Mouse (Mus musculus): ENCODE results near the gene Nme2. TPM values are rescaled to one million over a fixed set of nuclear protein-coding genes. Genes with fewer than 3 reads are reported as not detected.
A peak's percentile ranks its signal among the peaks of the same experiment; 100 is the strongest.

The Nme2 gene
- polyA plus RNA-seq, 1 experiment from 2014 or later, result 395 TPM

DNA sequence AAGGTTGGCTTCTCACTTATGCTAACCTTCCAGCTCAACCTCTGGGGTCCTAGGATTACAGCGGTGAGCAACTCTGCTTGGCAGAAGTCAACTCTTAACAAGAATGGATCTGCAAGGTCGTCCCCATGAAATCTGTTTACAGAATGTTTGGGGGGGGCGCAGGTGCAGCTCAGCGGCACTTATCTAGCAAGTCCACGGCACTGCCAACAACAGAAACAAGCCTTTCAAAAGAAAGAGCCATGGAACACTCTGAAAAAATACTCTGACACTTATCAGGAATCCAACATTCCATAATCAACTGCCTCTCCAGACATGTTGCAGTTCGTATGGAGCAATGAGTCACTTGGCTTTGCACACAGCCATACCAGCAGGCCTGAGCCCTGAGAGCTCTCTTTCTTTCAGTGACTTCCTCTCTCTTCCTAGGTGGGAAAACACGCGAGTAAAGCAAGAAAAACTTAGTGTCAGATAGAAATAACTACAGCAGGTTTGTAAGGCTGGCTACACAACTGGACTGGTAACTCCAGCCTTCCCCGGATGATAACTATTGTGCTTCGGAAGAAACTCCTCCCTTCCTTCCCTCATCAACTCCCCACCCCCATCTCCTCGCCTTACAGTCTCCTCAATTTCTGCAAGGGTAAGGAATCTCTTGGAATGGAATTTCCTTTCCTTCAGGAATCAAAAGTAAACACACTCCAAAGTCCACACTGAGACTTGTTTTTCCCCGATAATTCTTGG, 32.4 kb upstream of the Nme2 start:
- Histone ChIP-seq H3K4me1 (ENCODE audit: control insufficient read depth, insufficient read depth, low read length) (peaks cover 4% of the 10 kb centered on the region; the same call in 1 of the 2 replicates), H3K4me3 (ENCODE audit: low read depth, low read length) (no peak overlapping the region), H3K27ac (replicated peaks; ENCODE audit: low read depth, low read length) (peak overlapping the region; percentile 72), H3K9me3 (ENCODE audit: control insufficient read depth, low read length) (no peaks in the 10 kb centered on the region), H3K36me3 (ENCODE audit: control insufficient read depth, insufficient read depth, low read length) (no peaks in the 10 kb centered on the region), H3K9ac (ENCODE audit: low read depth, low read length) (no peak overlapping the region), H3K4me2 (ENCODE audit: low read depth, low read length) (no peak overlapping the region), H3K27me3 (replicated peaks; ENCODE audit: control insufficient read depth, insufficient read depth, low read length) (no peaks in the 10 kb centered on the region)
- ATAC-seq (ENCODE audit: low read depth), result no peak
- WGBS, result 50% methylated on average over 12 of the region's 12 CpGs
- peak; percentile 32 for DNase-seq (ENCODE audit: low spot score)

- 73% methylated on average over 8 of the region's 8 CpGs for WGBS
- no peak for DNase-seq (ENCODE audit: low spot score)
- Histone ChIP-seq H3K27me3 (replicated peaks; ENCODE audit: control insufficient read depth, insufficient read depth, low read length) (no peaks in the 10 kb centered on the region), H3K9me3 (ENCODE audit: control insufficient read depth, low read length) (no peaks in the 10 kb centered on the region), H3K4me3 (ENCODE audit: low read depth, low read length) (no peak overlapping the region), H3K27ac (replicated peaks; ENCODE audit: low read depth, low read length) (peak overlapping the region; percentile 72), H3K9ac (ENCODE audit: low read depth, low read length) (no peak overlapping the region), H3K4me1 (ENCODE audit: control insufficient read depth, insufficient read depth, low read length) (peaks cover 4% of the 10 kb centered on the region; the same call in 1 of the 2 replicates), H3K4me2 (ENCODE audit: low read depth, low read length) (no peak overlapping the region), H3K36me3 (ENCODE audit: control insufficient read depth, insufficient read depth, low read length) (no peaks in the 10 kb centered on the region)
- ATAC-seq (ENCODE audit: low read depth), result no peak
Measured at GRCm38 (mm10) chr11:93987625-93988327, 31.7 kb upstream of the Nme2 start.

GRCm38 (mm10) chr11:93987026-93987425, 31.0 kb upstream of the Nme2 start:
- H3K9ac ChIP-seq (ENCODE audit: low read depth, low read length), result no peak overlapping the region
- H3K27me3 ChIP-seq (replicated peaks; ENCODE audit: control insufficient read depth, insufficient read depth, low read length), result no peaks in the 10 kb centered on the region
- ATAC-seq (ENCODE audit: low read depth) (no peak), DNase-seq (ENCODE audit: low spot score) (no peak)
- no peak overlapping the region for H3K4me3 ChIP-seq (ENCODE audit: low read depth, low read length)
- peak overlapping the region; percentile 72; the same call in 1 of the 2 replicates for H3K27ac ChIP-seq (replicated peaks; ENCODE audit: low read depth, low read length)
- 76% methylated on average over 4 of the region's 4 CpGs for WGBS
- H3K9me3 ChIP-seq (ENCODE audit: control insufficient read depth, low read length), result no peaks in the 10 kb centered on the region
- no peak overlapping the region for H3K4me2 ChIP-seq (ENCODE audit: low read depth, low read length)
- peaks cover 4% of the 10 kb centered on the region; the same call in 1 of the 2 replicates for H3K4me1 ChIP-seq (ENCODE audit: control insufficient read depth, insufficient read depth, low read length)
- no peaks in the 10 kb centered on the region for H3K36me3 ChIP-seq (ENCODE audit: control insufficient read depth, insufficient read depth, low read length)

DNA sequence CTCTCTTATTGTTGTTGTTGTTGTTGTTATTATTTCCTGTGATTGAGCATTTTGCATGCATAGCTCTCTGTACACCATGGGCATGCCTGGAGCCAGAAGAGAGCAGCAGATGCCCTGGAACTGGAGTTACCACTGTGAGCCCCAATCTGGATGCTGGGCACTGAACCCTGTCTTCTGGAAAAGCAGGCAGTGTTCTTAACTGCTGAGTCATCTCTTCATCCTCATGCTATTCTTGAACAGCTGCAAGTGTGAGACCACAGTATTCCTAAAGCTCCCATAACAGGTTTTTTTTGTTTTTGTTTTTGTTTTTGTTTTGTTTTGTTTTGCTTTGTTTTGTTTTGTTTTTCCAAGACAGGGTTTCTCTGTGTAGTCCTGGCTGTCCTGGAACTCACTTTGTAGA, 30.2 kb upstream of the Nme2 start:
- Histone ChIP-seq H3K27me3 (replicated peaks; ENCODE audit: control insufficient read depth, insufficient read depth, low read length) (no peaks in the 10 kb centered on the region), H3K36me3 (ENCODE audit: control insufficient read depth, insufficient read depth, low read length) (no peaks in the 10 kb centered on the region), H3K9ac (ENCODE audit: low read depth, low read length) (no peak overlapping the region), H3K9me3 (ENCODE audit: control insufficient read depth, low read length) (no peaks in the 10 kb centered on the region), H3K27ac (replicated peaks; ENCODE audit: low read depth, low read length) (no peak overlapping the region), H3K4me3 (ENCODE audit: low read depth, low read length) (no peak overlapping the region), H3K4me1 (ENCODE audit: control insufficient read depth, insufficient read depth, low read length) (peaks cover 4% of the 10 kb centered on the region; the same call in 1 of the 2 replicates), H3K4me2 (ENCODE audit: low read depth, low read length) (no peak overlapping the region)
- ATAC-seq (ENCODE audit: low read depth) (no peak), DNase-seq (ENCODE audit: low spot score) (no peak)

DNA sequence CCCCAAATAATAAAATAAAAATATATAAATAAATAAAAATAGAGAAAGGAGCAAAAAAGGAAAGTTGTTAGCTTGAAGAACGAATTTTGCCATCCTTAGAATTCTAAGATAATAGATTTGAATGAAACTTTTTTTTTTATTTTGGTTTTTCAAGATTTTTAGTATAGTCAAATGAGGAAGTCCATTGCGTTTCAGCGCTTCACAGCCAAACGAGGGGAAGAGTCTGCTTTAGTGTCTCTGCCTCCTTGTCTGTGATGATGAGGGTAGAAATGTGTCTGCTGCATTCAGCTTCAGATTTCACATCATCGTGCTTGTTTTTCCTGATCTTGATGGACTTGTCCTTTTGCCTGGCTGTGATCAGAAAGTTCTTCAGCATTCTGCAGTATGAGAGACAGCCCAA, 29.2 kb upstream of the Nme2 start:
- Histone ChIP-seq H3K4me3 (ENCODE audit: low read depth, low read length) (no peak overlapping the region), H3K9me3 (ENCODE audit: control insufficient read depth, low read length) (no peaks in the 10 kb centered on the region), H3K4me1 (ENCODE audit: control insufficient read depth, insufficient read depth, low read length) (peaks cover 4% of the 10 kb centered on the region; the same call in 1 of the 2 replicates), H3K36me3 (ENCODE audit: control insufficient read depth, insufficient read depth, low read length) (no peaks in the 10 kb centered on the region), H3K4me2 (ENCODE audit: low read depth, low read length) (no peak overlapping the region), H3K27ac (replicated peaks; ENCODE audit: low read depth, low read length) (no peak overlapping the region), H3K27me3 (replicated peaks; ENCODE audit: control insufficient read depth, insufficient read depth, low read length) (no peaks in the 10 kb centered on the region), H3K9ac (ENCODE audit: low read depth, low read length) (no peak overlapping the region)
- DNase-seq (ENCODE audit: low spot score) (no peak), ATAC-seq (ENCODE audit: low read depth) (no peak)
- 81% methylated on average over 5 of the region's 5 CpGs for WGBS

GRCm38 (mm10) chr11:93984619-93985018, 28.6 kb upstream of the Nme2 start:
- Histone ChIP-seq H3K27me3 (replicated peaks; ENCODE audit: control insufficient read depth, insufficient read depth, low read length) (no peaks in the 10 kb centered on the region), H3K4me3 (ENCODE audit: low read depth, low read length) (no peak overlapping the region), H3K4me2 (ENCODE audit: low read depth, low read length) (no peak overlapping the region), H3K9me3 (ENCODE audit: control insufficient read depth, low read length) (no peaks in the 10 kb centered on the region), H3K4me1 (ENCODE audit: control insufficient read depth, insufficient read depth, low read length) (peaks cover 4% of the 10 kb centered on the region; the same call in 1 of the 2 replicates), H3K27ac (replicated peaks; ENCODE audit: low read depth, low read length) (no peak overlapping the region), H3K9ac (ENCODE audit: low read depth, low read length) (no peak overlapping the region), H3K36me3 (ENCODE audit: control insufficient read depth, insufficient read depth, low read length) (no peaks in the 10 kb centered on the region)
- DNase-seq (ENCODE audit: low spot score) (no peak), ATAC-seq (ENCODE audit: low read depth) (no peak)
- WGBS, result 83% methylated on average over 3 of the region's 3 CpGs

- H3K4me1 ChIP-seq (ENCODE audit: control insufficient read depth, insufficient read depth, low read length), result no peaks in the 10 kb centered on the region
- WGBS, result 46% methylated on average over 6 of the region's 6 CpGs
Measured at GRCm38 (mm10) chr11:93979502-93980049, 23.5 kb upstream of the Nme2 start.

DNA sequence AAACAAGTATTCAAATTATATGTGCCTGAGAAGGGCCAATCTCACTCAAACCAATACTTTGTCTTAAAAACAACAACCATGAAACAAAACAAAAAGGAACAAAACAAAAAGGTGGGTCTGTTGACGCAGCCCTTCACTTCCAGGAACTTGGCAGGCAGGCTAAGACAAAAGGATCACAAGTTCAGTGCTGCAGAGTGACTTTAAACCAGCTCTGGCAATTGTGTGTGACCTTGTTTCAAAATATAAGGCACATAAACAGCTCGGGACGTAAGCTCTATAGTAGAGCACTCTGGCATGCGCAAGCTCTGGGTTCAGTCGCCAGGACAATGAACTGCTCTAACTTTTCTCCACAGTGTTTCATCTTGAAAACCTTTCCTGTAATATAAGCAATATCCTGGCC, 16.9 kb upstream of the Nme2 start:
- H3K4me1 ChIP-seq (ENCODE audit: control insufficient read depth, insufficient read depth, low read length), result peaks cover 4% of the 10 kb centered on the region; the same call in 1 of the 2 replicates
- H3K27me3 ChIP-seq (replicated peaks; ENCODE audit: control insufficient read depth, insufficient read depth, low read length), result no peaks in the 10 kb centered on the region
- H3K9me3 ChIP-seq (ENCODE audit: control insufficient read depth, low read length), result no peaks in the 10 kb centered on the region
- H3K4me3 ChIP-seq (ENCODE audit: low read depth, low read length), result no peak overlapping the region
- no peak overlapping the region for H3K4me2 ChIP-seq (ENCODE audit: low read depth, low read length)
- no peak overlapping the region for H3K27ac ChIP-seq (replicated peaks; ENCODE audit: low read depth, low read length)
- no peak for DNase-seq (ENCODE audit: low spot score)
- no peaks in the 10 kb centered on the region for H3K36me3 ChIP-seq (ENCODE audit: control insufficient read depth, insufficient read depth, low read length)
- 86% methylated on average over 5 of the region's 5 CpGs for WGBS
- no peak for ATAC-seq (ENCODE audit: low read depth)
- no peak overlapping the region for H3K9ac ChIP-seq (ENCODE audit: low read depth, low read length)

More at GRCm38 (mm10) chr11:93979502-93980049, 23.5 kb upstream of the Nme2 start:
- no peak overlapping the region for H3K9ac ChIP-seq (ENCODE audit: low read depth, low read length)
- no peaks in the 10 kb centered on the region for H3K27me3 ChIP-seq (replicated peaks; ENCODE audit: control insufficient read depth, insufficient read depth, low read length)
- H3K4me3 ChIP-seq (ENCODE audit: low read depth, low read length), result no peak overlapping the region
- no peaks in the 10 kb centered on the region for H3K36me3 ChIP-seq (ENCODE audit: control insufficient read depth, insufficient read depth, low read length)
- H3K9me3 ChIP-seq (ENCODE audit: control insufficient read depth, low read length), result no peaks in the 10 kb centered on the region
- H3K4me2 ChIP-seq (ENCODE audit: low read depth, low read length), result no peak overlapping the region
- ATAC-seq (ENCODE audit: low read depth) (no peak), DNase-seq (ENCODE audit: low spot score) (no peak)
- no peak overlapping the region for H3K27ac ChIP-seq (replicated peaks; ENCODE audit: low read depth, low read length)
